In the genomic region with DNA sequence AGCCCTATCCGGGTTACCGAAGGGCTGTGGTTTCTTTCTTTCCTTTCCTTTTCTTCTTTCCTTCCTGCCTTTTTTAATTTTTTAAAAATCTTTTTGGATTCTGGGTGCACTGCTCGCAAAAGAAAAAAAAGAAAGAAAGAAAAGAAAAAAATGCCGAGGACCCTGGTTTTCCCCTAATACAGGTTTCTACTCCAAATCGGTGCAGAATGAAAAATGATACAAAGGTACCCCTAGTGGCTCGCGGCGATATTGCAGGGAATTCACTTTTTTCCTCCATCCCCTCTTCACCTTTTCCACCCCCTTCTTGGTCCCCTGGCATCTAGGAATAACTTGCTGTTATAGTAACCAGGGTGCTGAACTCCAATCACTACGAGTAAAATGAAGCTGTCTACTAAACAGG, we compare ENCODE assay signal across 8 mouse cellular contexts.
DNase-seq lines count a peak whose midpoint lies in the region; ATAC-seq and TF ChIP-seq lines count a peak whose summit lies in the region.

No protein-coding gene starts in this region.

- intact Hi-C loops in left cerebral cortex, postnatal 4 days (cut with DNase I) = no loop called here

- WGBS in intestine, embryonic 15.5 days = under 1% methylated on average over 9 of the region's 9 CpGs

- no peak overlapping the region for H3K27ac ChIP-seq in intestine, embryonic 15.5 days

- peak; percentile 28 to 39 for DNase-seq in adrenal gland, adult 18-20 months (ENCODE audit: low spot score in 2 of 2)
- no peak for DNase-seq in adrenal gland, adult 8-10 months
- peak; percentile 88 for DNase-seq in cerebellum, adult 9-10 months
- peak; percentile 55 for DNase-seq in left cerebral cortex, postnatal 4 days

- H3ac ChIP-seq in myocyte (ENCODE audit: control insufficient read depth, insufficient read length) = no peak overlapping the region

- H3K9ac ChIP-seq in intestine, embryonic 15.5 days = no peak overlapping the region

- H3K4me1 ChIP-seq in intestine, embryonic 15.5 days (replicated peaks) = no peaks in the 10 kb centered on the region

- peak overlapping the region; percentile 91 for H3K4me2 ChIP-seq in intestine, embryonic 15.5 days (replicated peaks)
- peak overlapping the region; percentile 45 for H3K4me2 ChIP-seq in myocyte (ENCODE audit: low read depth)

- no peaks in the 10 kb centered on the region for H3K9me3 ChIP-seq in intestine, embryonic 15.5 days

- H3K79me2 ChIP-seq in myocyte (ENCODE audit: control insufficient read depth, insufficient read depth) = no peaks in the 10 kb centered on the region

- peak; percentile 51 for ATAC-seq in frontal cortex, adult (ENCODE audit: low TSS enrichment)
- peak; percentile 49; the same call in 1 of the 2 replicates for ATAC-seq in intestine, embryonic 15.5 days
- ATAC-seq in CD4-positive, CD25-positive, alpha-beta regulatory T cell, adult 4 months = no peak

- no peak for TF ChIP-seq POLR2A in myocyte (IDR thresholded peaks at IDR 0.05; ENCODE audit: insufficient read length, low read depth)

- H3K27me3 ChIP-seq in intestine, embryonic 15.5 days (replicated peaks) = no peaks in the 10 kb centered on the region
- H3K27me3 ChIP-seq in myocyte (ENCODE audit: control insufficient read depth, insufficient read depth, insufficient read length) = no peaks in the 10 kb centered on the region

- H3K36me3 ChIP-seq in intestine, embryonic 15.5 days = no peaks in the 10 kb centered on the region
- H3K36me3 ChIP-seq in myocyte (ENCODE audit: control insufficient read depth, insufficient read depth) = no peaks in the 10 kb centered on the region

- peak overlapping the region; percentile 46 for H3K4me3 ChIP-seq in intestine, embryonic 15.5 days (replicated peaks)
- no peak overlapping the region for H3K4me3 ChIP-seq in myocyte

TF ChIP-seq in myocyte, 11 proteins besides CTCF, POLR2A, EP300 and RAD21:
- no peak for TF ChIP-seq E2F4 (IDR thresholded peaks at IDR 0.05; ENCODE audit: insufficient read depth)
- TF ChIP-seq USF1 (IDR thresholded peaks at IDR 0.05; ENCODE audit: low read depth) = no peak
- no peak for TF ChIP-seq REST (IDR thresholded peaks at IDR 0.05; ENCODE audit: insufficient read depth, insufficient read length)
- TF ChIP-seq CEBPB (IDR thresholded peaks at IDR 0.05; ENCODE audit: insufficient read depth, poor library complexity, severe bottlenecking) = no peak
- TF ChIP-seq SRF (IDR thresholded peaks at IDR 0.05; ENCODE audit: control insufficient read depth, insufficient read length, low read depth) = no peak
TF ChIP-seq in myocyte: peak in this region for 0.
